Mouse (Mus musculus) adrenal gland, postnatal 36 days (tissue): ENCODE measurements around the gene Fam198a. TPM values are rescaled to one million over a fixed set of nuclear protein-coding genes. Genes with fewer than 3 reads are reported as not detected.

Experiments
- DNase-seq, 2 experiments: peaks; one replicate each; pipeline ENCODE4 v3.0.0; 2021; ENCODE audit warnings: mixed read lengths in 1 of 2
- long read RNA-seq, 2 experiments: library from polyadenylated mRNA; stranded (forward); transcript quantifications; one replicate each; pipeline ENCODE4 v2.0.0; 2021; ENCODE audit warnings: borderline sequencing depth in 2 of 2
- total RNA-seq, 2 experiments: library from RNA; stranded (reverse); gene quantifications; 2 replicates each; pipeline ENCODE4 v1.2.3; 2021

The Fam198a gene
- 1 to 10 TPM; 1.4 to 1.5 TPM for total RNA-seq
- long read RNA-seq, experiment 1, partial matches to known transcripts, result 0 of 1 reads
- long read RNA-seq, experiment 1, other reads (novel, unspliced or antisense), result 0 of 1 reads
- long read RNA-seq, experiment 2, result 0 reads

- peak; percentile 91 to 95 for DNase-seq
Observed at GRCm38 (mm10) chr9:121950418-121951113, at the start of gene Fam198a. Fam198a (plus strand) TSS chr9:121950988.

DNA sequence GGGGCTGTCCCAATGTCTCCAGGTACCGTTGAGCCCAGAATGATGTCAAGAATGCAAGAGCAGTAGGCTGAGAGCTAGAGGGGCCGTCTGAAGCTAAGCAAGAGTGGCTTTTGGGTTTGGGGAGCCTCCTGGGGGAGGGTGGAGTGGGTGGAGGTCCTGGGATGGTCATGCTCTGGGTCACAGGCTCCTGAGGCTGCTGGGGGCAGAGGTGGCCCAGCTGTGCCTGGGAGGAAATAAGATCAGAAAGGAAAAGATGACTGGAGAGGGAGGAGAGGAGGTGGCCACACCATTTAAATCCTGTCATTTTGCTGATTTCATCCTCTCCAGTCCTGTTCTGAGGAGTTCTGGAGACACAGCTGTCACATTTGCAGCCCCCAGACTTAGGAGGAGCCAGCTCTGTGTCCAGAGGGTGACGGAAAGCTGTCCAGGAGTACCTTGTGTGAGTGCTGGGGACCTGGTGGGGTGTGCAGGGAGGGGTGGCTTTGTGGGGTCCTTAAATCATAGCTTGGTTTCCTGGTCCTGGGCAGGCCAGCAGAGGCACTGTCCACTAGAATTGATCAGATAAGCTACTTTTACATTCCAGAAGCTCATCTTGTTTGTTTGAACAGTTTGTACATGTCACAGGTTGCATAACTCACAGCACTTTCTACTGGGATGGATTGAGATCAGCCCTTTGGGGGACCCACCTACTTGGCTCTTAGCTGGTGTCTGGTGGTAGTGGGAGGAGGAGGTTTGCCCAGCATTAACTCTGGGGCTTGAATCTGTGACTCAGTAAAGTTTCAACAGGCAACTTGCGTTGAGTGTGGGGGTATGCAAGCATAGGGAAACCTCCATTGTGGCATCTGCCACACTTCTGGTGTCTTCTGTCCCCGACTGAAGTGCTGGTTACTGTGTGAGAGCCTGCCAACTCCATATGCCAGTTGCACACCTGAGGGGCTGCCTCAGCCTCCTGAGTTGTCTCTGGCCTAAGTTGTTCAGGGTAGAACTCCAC lies 48.8 kb upstream of the Fam198a start:
- no peak for DNase-seq

GRCm38 (mm10) chr9:121903476-121904305 lies 47.1 kb upstream of the Fam198a start:
- peak; percentile 54 to 56 for DNase-seq

DNA sequence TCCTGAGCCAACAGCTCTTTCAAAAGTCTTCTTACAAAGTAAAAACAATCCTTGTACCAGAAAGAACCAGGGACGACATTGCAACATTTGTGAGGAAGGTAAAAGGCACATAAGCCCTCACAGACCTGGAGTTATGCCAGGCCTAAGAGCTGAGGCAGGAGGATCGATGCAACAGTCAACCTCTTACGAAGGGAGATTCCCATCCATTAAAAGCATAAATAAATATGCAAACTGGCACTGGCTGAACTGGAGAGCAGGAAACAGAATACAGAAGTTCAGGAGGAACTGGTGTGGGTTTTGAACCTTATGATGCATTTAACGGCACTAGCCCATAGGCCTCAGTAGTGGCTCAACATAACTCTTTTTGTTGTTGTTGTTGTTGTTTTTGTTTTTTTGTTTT lies 46.5 kb upstream of the Fam198a start:
- peak in 1 of 2 experiments; percentile 0 for DNase-seq

DNA sequence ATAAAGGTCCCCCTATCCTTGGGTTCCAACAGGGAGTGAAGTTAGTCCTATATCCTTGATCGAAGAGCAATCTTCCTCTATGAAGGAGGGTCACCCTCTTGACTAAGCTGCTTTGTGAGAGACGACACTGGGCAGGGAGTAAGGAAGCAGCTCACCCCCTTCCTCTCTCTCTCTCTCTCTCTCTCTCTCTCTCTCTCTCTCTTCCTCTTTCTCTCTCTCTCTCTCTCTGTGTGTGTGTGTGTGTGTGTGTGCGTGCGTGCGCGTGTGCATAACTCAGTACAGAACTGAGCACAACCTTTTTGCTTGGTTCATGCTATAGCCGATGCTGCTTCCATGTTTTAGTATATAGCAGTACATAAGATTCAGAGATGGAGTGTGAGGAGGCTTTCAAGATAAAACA lies 45.8 kb upstream of the Fam198a start:
- no peak for DNase-seq

GRCm38 (mm10) chr9:121905556-121906185 lies 45.1 kb upstream of the Fam198a start:
- DNase-seq, result peak in 1 of 2 experiments; percentile 0

GRCm38 (mm10) chr9:121906456-121906855 lies 44.3 kb upstream of the Fam198a start:
- no peak for DNase-seq

DNA sequence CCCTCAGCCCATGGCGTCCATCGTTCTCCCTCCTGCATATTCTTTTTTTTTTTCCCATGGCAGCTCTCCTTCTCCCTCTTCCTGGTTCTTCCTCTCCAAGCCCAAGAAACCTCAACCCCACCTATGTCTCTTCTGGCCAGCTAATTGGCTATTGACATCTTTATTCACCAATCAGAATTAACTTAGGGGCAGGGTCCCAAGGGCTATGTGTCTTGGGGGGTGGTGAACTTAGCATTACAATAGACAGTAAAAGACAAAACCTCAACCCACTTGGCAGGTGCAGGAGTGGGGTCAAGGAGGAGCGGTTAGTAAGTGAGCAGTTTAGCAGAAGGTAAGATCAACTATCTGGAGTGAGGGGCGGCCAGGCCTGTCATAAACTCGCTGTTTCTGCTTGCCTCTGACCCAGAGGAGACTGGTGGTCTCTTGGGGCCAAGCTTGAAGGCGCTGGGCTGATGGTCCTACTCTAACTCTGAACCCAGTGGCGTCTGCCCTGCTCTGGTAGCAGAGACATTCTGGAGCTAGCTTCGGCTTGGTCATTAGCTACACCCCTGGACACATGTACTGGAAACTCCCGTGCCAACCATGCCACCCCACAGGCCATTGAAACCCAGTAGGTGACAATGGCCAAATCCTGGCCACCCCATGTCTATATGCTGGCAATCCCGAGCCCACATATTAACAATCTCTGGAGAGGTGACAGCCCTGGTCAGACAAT lies 43.3 kb upstream of the Fam198a start:
- no peak for DNase-seq

DNA sequence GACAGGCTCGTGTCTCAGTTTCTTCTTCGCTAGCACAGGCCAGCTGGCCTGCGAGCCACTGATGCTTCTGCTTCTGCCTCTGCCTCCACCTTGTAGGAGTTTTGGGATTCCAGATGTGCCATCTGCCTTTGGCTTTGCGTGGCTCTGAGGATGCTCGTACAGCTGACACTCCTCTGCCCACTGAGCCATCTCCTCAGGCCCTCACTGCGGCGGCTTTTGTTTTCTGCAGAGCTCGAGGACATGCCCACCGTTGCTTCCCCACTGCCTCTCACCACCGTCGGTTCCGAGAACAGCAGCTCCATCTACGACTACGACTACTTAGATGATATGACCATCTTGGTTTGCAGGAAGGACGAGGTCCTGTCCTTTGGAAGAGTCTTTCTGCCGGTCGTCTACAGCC lies 42.5 kb upstream of the Fam198a start:
- DNase-seq, result no peak

GRCm38 (mm10) chr9:121909635-121910034 lies 41.2 kb upstream of the Fam198a start:
- DNase-seq, result no peak

DNA sequence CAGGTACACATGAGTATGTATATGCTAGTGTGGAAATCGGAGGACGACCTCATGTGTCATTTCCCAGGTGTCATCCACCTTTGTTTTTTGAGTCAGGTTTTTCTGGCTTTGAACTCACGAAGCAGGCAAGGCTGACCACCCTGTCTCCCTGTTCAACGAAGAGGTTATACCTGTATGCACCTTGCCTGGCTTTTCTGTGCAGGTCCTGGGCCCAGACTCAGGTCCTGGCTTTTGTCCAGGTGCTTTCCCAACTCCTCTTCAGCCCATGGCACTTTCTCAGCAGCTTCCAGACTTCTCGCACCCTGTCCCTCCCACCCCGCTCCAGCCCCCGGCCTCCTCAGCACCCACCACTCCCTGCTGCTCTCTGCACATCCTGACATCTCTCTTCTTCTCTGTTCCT lies 39.6 kb upstream of the Fam198a start:
- no peak for DNase-seq

- DNase-seq, result no peak
Observed at GRCm38 (mm10) chr9:121912786-121913185, 38.0 kb upstream of the Fam198a start.

GRCm38 (mm10) chr9:121914226-121914757 lies 36.5 kb upstream of the Fam198a start:
- peak; percentile 65 to 71 for DNase-seq

DNA sequence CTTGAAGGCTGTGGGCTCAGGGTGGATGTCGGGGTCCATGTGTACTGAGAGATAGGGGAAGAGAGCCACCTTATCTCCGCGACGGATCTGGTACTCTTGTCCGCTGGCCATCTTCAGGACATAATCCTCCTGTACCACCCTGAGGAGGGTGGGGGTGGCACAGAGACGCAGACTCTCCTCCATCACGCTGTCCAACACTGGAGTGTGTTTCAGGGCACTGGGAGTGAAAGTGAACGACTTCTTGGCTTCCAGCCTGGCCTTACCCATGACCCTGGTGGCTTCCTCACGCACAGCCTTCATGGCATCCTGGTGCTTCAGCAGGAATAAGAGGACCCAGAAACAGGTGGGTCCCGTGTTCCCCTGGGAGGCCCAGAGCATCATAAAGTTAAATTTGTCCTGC lies 35.7 kb upstream of the Fam198a start:
- no peak for DNase-seq

DNA sequence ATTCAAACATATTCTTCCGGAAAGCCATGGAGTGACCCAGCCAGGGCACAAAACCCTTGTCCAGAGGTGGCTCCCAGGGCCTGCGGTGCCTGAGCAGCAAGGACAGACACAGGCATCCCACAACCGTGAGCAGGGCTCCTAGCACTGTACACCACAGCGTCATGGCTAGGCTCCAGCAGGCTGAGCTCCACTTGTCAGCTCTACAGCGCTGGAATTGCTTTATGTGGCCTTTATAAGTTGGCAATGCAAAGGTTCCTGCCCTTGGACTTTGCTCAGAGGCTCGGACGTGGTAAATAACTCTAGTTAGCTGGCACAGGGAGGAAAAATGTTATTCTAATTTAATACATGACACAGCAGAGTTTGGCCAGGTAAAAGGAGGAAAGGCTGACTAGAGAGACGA lies 34.7 kb upstream of the Fam198a start, which contains the start of gene Cyp8b1:
Gene Cyp8b1 (minus strand): TSS at position 204 of the 400 bp plus-strand sequence.
- DNase-seq, result peak; percentile 80 to 84

GRCm38 (mm10) chr9:121919027-121919501 lies 31.7 kb upstream of the Fam198a start:
- DNase-seq, result peak; percentile 66 to 67

GRCm38 (mm10) chr9:121923443-121923842 lies 27.3 kb upstream of the Fam198a start:
- DNase-seq, result no peak

DNA sequence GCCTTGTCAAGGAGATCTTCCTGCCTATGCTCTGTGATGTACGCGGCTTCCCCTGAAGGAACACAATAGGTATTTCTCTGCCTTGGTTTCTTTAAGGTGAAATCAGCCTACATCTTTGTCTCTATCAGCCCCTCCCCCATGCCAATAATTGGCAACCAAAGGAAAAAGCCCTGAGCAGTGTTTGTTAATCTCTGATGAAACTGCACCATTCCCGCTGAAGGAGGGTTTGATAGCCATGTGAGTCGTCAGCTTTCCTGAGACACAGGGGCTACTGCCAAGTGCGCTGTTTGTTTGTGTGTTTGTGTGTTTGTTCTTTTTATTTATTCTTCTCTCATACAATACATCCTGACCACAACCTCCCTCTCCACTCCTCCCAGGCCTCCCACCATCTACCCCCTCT lies 26.9 kb upstream of the Fam198a start:
- DNase-seq, result no peak

- peak; percentile 18 to 35 for DNase-seq
Observed at GRCm38 (mm10) chr9:121924901-121925560, 25.8 kb upstream of the Fam198a start.

DNA sequence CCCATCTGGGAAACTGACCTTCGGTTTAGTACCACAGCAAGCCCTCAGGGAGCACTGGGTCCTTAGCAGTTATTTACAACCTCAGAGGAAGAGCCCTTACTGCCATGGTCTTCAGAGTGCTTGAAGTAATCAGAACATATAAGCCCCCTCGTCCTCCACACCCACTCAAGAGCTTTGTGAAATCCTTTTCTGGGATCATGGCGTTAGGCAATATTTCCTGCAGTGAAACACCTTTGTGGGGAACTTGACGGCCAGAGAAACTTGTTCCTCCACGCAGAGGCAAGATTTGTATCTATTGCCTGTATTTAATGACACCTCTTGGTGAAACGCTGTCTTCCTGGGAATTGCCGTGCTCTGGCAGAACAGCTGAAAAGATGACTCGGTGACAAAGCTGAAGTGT lies 24.8 kb upstream of the Fam198a start:
- DNase-seq, result no peak
